Mouse (Mus musculus) forebrain, embryonic 15.5 days (tissue): Measurements from ENCODE around the gene Il6ra. TPM values are rescaled to one million over a fixed set of nuclear protein-coding genes. Genes with fewer than 3 reads are reported as not detected.
A peak's percentile ranks its signal among the peaks of the same experiment; 100 is the strongest.
"Not testable (repeated sequence)": the region's sequence is repeated elsewhere in the genome, so short reads cannot be mapped to it uniquely, and the experiment has no call there.

Experiments used
- ATAC-seq: fragments of 200-750 bp; cut with Nextera tagmentation; replicated peaks from 2 replicates; pipeline ENCODE4 v1.8.0; 2017; ENCODE audit warnings: mild to moderate bottlenecking, moderate TSS enrichment, moderate library complexity
- H3K27ac ChIP-seq: fragments of 300-500 bp; sonication (generic); replicated peaks from 2 replicates; pipeline ENCODE4 v1.5.1; 2015; ENCODE audit warnings: mild to moderate bottlenecking, inconsistent platforms
- H3K27me3 ChIP-seq: fragments of 300-500 bp; sonication (generic); 2 replicates; pipeline ENCODE4 v1.6.1; 2015; ENCODE audit warnings: inconsistent platforms
- H3K36me3 ChIP-seq: fragments of 300-500 bp; sonication (generic); 2 replicates; pipeline ENCODE4 v1.6.1; 2015; ENCODE audit warnings: mild to moderate bottlenecking, inconsistent platforms
- H3K4me1 ChIP-seq: fragments of 300-500 bp; sonication (generic); 2 replicates; pipeline ENCODE4 v1.6.1; 2015; ENCODE audit warnings: inconsistent platforms
- H3K4me2 ChIP-seq: fragments of 300-500 bp; sonication (generic); replicated peaks from 2 replicates; pipeline ENCODE4 v1.6.1; 2015; ENCODE audit warnings: mild to moderate bottlenecking, inconsistent platforms
- H3K4me3 ChIP-seq: fragments of 300-500 bp; sonication (generic); 2 replicates; pipeline ENCODE4 v1.5.1; 2015; ENCODE audit warnings: mild to moderate bottlenecking, inconsistent platforms
- H3K9ac ChIP-seq: fragments of 300-500 bp; sonication (generic); replicated peaks from 2 replicates; pipeline ENCODE4 v1.6.1; 2015; ENCODE audit warnings: mild to moderate bottlenecking, inconsistent platforms
- H3K9me3 ChIP-seq: fragments of 300-500 bp; sonication (generic); 2 replicates; pipeline ENCODE4 v1.6.1; 2016; ENCODE audit warnings: inconsistent platforms
- WGBS: fragments of 180-500 bp; shearing (Covaris S2); methylation state at CpG from one replicate; pipeline ENCODE4 v1.1.7; 2015; ENCODE audit warnings: mixed read lengths; 5-methylcytosine and 5-hydroxymethylcytosine counted together
- polyA plus RNA-seq: library from polyadenylated mRNA; unstranded; fragments of >200 nt; fragmentation: Nextera tagmentation; extraction: Ambion mirVana; gene quantifications from 2 replicates; pipeline ENCODE4 v1.2.1, GENCODE M21; 2015

Gene Il6ra
- polyA plus RNA-seq, 1 experiment from 2014 or later = 0.73 TPM

- Histone ChIP-seq H3K4me2 (no peak overlapping the region), H3K27ac (no peak overlapping the region), H3K9me3 (no peaks in the 10 kb centered on the region), H3K4me3 (no peak overlapping the region), H3K36me3 (no peaks in the 10 kb centered on the region), H3K9ac (no peak overlapping the region), H3K4me1 (peaks cover 27% of the 10 kb centered on the region), H3K27me3 (no peaks in the 10 kb centered on the region)
- 85% methylated on average over 22 of the region's 22 CpGs for WGBS
- no peak for ATAC-seq
Observed at GRCm38 (mm10) chr3:89870472-89871271, 42.3 kb downstream of the Il6ra start.

- H3K9me3 ChIP-seq = no peaks in the 10 kb centered on the region
Observed at GRCm38 (mm10) chr3:89869556-89869955, 43.4 kb downstream of the Il6ra start.

GRCm38 (mm10) chr3:89868956-89869355 lies 44.0 kb downstream of the Il6ra start:
- Histone ChIP-seq H3K9me3 (no peaks in the 10 kb centered on the region), H3K36me3 (no peaks in the 10 kb centered on the region), H3K9ac (no peak overlapping the region), H3K27me3 (no peaks in the 10 kb centered on the region), H3K4me3 (no peak overlapping the region), H3K4me1 (peaks cover 32% of the 10 kb centered on the region), H3K4me2 (no peak overlapping the region), H3K27ac (peak overlapping the region; percentile 79)
- no peak for ATAC-seq
- 45% methylated on average over 9 of the region's 9 CpGs for WGBS

More at GRCm38 (mm10) chr3:89869556-89869955, 43.4 kb downstream of the Il6ra start:
- Histone ChIP-seq H3K27me3 (no peaks in the 10 kb centered on the region), H3K4me1 (peaks cover 32% of the 10 kb centered on the region), H3K4me3 (no peak overlapping the region), H3K27ac (no peak overlapping the region), H3K36me3 (no peaks in the 10 kb centered on the region), H3K4me2 (no peak overlapping the region), H3K9ac (no peak overlapping the region)
- WGBS = 77% methylated on average over 9 of the region's 9 CpGs
- ATAC-seq = no peak

GRCm38 (mm10) chr3:89868357-89868756 lies 44.6 kb downstream of the Il6ra start:
- Histone ChIP-seq H3K4me2 (no peak overlapping the region), H3K27me3 (no peaks in the 10 kb centered on the region), H3K4me3 (no peak overlapping the region), H3K36me3 (no peaks in the 10 kb centered on the region), H3K4me1 (peaks cover 32% of the 10 kb centered on the region), H3K9ac (no peak overlapping the region), H3K27ac (peak overlapping the region; percentile 79), H3K9me3 (no peaks in the 10 kb centered on the region)
- 23% methylated on average over 7 of the region's 7 CpGs for WGBS
- ATAC-seq = peak; percentile 76

- no peaks in the 10 kb centered on the region for H3K27me3 ChIP-seq
- H3K9ac ChIP-seq = no peak overlapping the region
- H3K9me3 ChIP-seq = no peaks in the 10 kb centered on the region
- H3K4me3 ChIP-seq = no peak overlapping the region
- H3K4me2 ChIP-seq = no peak overlapping the region
- ATAC-seq = peak; percentile 91
- H3K4me1 ChIP-seq = peaks cover 32% of the 10 kb centered on the region
- no peaks in the 10 kb centered on the region for H3K36me3 ChIP-seq
- H3K27ac ChIP-seq = peak overlapping the region; percentile 79
- WGBS = 43% methylated on average over 3 of the region's 4 CpGs
Observed at GRCm38 (mm10) chr3:89867651-89868050, 45.3 kb downstream of the Il6ra start.

- Histone ChIP-seq H3K4me3 (no peak overlapping the region), H3K36me3 (no peaks in the 10 kb centered on the region), H3K27ac (no peak overlapping the region), H3K9ac (no peak overlapping the region), H3K9me3 (no peaks in the 10 kb centered on the region), H3K27me3 (no peaks in the 10 kb centered on the region), H3K4me1 (peaks cover 31% of the 10 kb centered on the region), H3K4me2 (no peak overlapping the region)
- ATAC-seq = no peak
- 79% methylated on average over 4 of the region's 4 CpGs for WGBS
Observed at GRCm38 (mm10) chr3:89865764-89866163, 47.2 kb downstream of the Il6ra start.

- Histone ChIP-seq H3K9me3 (no peaks in the 10 kb centered on the region), H3K36me3 (no peaks in the 10 kb centered on the region), H3K4me2 (no peak overlapping the region), H3K27ac (no peak overlapping the region), H3K4me1 (peaks cover 37% of the 10 kb centered on the region), H3K9ac (no peak overlapping the region), H3K4me3 (no peak overlapping the region), H3K27me3 (no peaks in the 10 kb centered on the region)
- 50% methylated on average over 6 of the region's 6 CpGs for WGBS
- no peak for ATAC-seq
Observed at GRCm38 (mm10) chr3:89865020-89865419, 48.0 kb downstream of the Il6ra start.

- no peak overlapping the region for H3K9ac ChIP-seq
- 78% methylated on average over 9 of the region's 9 CpGs for WGBS
- ATAC-seq = no peak
- H3K4me3 ChIP-seq = no peak overlapping the region
- H3K4me2 ChIP-seq = no peak overlapping the region
- peaks cover 35% of the 10 kb centered on the region for H3K4me1 ChIP-seq
- H3K27ac ChIP-seq = no peak overlapping the region
- no peaks in the 10 kb centered on the region for H3K36me3 ChIP-seq
- no peaks in the 10 kb centered on the region for H3K9me3 ChIP-seq
- H3K27me3 ChIP-seq = no peaks in the 10 kb centered on the region
Observed at GRCm38 (mm10) chr3:89863716-89864509, 49.1 kb downstream of the Il6ra start.

- 83% methylated on average over 3 of the region's 3 CpGs for WGBS
- H3K27me3 ChIP-seq, H3K9ac ChIP-seq, H3K27ac ChIP-seq, H3K4me3 ChIP-seq, H3K36me3 ChIP-seq, H3K4me2 ChIP-seq, ATAC-seq, H3K9me3 ChIP-seq: not testable (repeated sequence)
- H3K4me1 ChIP-seq = peaks cover 29% of the 10 kb centered on the region
Observed at GRCm38 (mm10) chr3:89863276-89863675, 49.7 kb downstream of the Il6ra start.

GRCm38 (mm10) chr3:89862182-89862761 lies 50.7 kb downstream of the Il6ra start:
- no peak overlapping the region for H3K4me3 ChIP-seq
- no peak for ATAC-seq

GRCm38 (mm10) chr3:89861070-89861469 lies 51.9 kb downstream of the Il6ra start:
- Histone ChIP-seq H3K4me2 (no peak overlapping the region), H3K4me1 (peaks cover 16% of the 10 kb centered on the region), H3K27me3 (no peaks in the 10 kb centered on the region), H3K4me3 (no peak overlapping the region), H3K27ac (peak overlapping the region; percentile 76), H3K9ac (no peak overlapping the region), H3K9me3 (no peaks in the 10 kb centered on the region), H3K36me3 (no peaks in the 10 kb centered on the region)
- peak; percentile 79 for ATAC-seq
- WGBS = 2% methylated on average over 4 of the region's 4 CpGs

More at GRCm38 (mm10) chr3:89862182-89862761, 50.7 kb downstream of the Il6ra start:
- Histone ChIP-seq H3K27me3 (no peaks in the 10 kb centered on the region), H3K4me2 (no peak overlapping the region), H3K4me1 (peaks cover 20% of the 10 kb centered on the region), H3K9ac (no peak overlapping the region), H3K9me3 (no peaks in the 10 kb centered on the region), H3K36me3 (no peaks in the 10 kb centered on the region), H3K27ac (no peak overlapping the region)
- WGBS = 82% methylated on average over 8 of the region's 8 CpGs

- H3K4me3 ChIP-seq = no peak overlapping the region
- H3K9ac ChIP-seq = no peak overlapping the region
- no peak overlapping the region for H3K27ac ChIP-seq
- 75% methylated on average over 3 of the region's 3 CpGs for WGBS
- H3K36me3 ChIP-seq = no peaks in the 10 kb centered on the region
- H3K4me1 ChIP-seq = peaks cover 16% of the 10 kb centered on the region
- H3K4me2 ChIP-seq = no peak overlapping the region
- no peaks in the 10 kb centered on the region for H3K9me3 ChIP-seq
- H3K27me3 ChIP-seq = no peaks in the 10 kb centered on the region
- no peak for ATAC-seq
Observed at GRCm38 (mm10) chr3:89860343-89860742, 52.7 kb downstream of the Il6ra start.
